Mouse (Mus musculus) Patski (cell line): ENCODE results near the gene Cttnbp2nl. TPM values are rescaled to one million over a fixed set of nuclear protein-coding genes. Genes with fewer than 3 reads are reported as not detected.

ENCODE experiments used
- ATAC-seq: fragments of 100-300 bp; one replicate; pipeline ENCODE4 v1.8.0; 2021
- CTCF ChIA-PET: fragments of 350-600 bp; sonication (Branson Sonifier 250); formaldehyde crosslinking; loops from one replicate; lab custom pipeline; 2022; ENCODE audit warnings: inconsistent platforms; lab: Charles Lee
- POLR2A ChIA-PET: fragments of 350-600 bp; sonication (Branson Sonifier 250); formaldehyde crosslinking; loops from one replicate; lab custom pipeline; 2022; ENCODE audit warnings: antibody characterized with exemption, inconsistent platforms; lab: Charles Lee
- DNase-seq: peaks from one replicate; pipeline ENCODE4 v3.0.0-alpha.2; 2011; ENCODE audit warnings: low read depth, low spot score
- H3K27me3 ChIP-seq: fragments of 371-371 bp; one replicate; pipeline ENCODE4 v1.5.1; 2021
- CTCF ChIP-seq: fragments of 100-300 bp; IDR thresholded peaks from one replicate; pipeline ENCODE4 v1.5.1; 2021
- in situ Hi-C: fragments of 300-500 bp; cut with MboI; formaldehyde crosslinking; loops from 3 replicates; pipeline ENCODE4 v1.11.1; 2018; ENCODE audit warnings: low pct_unique_long_range_greater_than_20kb, mixed read lengths
- polyA plus RNA-seq: library from polyadenylated mRNA; unstranded; gene quantifications from one replicate; pipeline ENCODE4 v1.2.3, GENCODE M21; 2021

Cttnbp2nl gene
- polyA plus RNA-seq, 1 experiment from 2014 or later, result 46.4 TPM

DNA sequence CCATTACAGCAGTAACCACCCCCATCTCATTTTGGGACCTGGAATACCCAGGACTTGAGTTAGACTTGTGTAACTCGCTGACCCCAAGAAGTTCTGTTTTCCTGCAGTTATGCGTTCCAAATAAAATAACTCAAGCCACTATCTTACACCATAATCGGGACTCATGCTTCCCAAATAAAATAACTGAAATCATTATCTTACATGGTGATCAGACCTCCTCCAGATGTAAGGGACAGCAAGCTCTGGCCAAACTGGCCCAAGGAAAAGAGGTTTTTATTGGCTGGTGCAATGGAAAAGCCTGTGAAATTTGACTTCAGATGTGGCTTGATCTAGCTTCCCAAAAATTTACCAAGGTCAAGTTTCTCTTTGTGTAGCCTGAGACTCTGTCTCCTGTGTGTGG is 8.6 kb upstream of the Cttnbp2nl start:
- ChIA-PET POLR2A (no interaction called here), CTCF (interaction anchor here (1.0 to 1.7 kb wide), 4 partner anchors 9 to 350 kb away, joined by 3 to 6 read pairs (median 3); no protein-coding TSS in a partner anchor)
- TF ChIP-seq CTCF, result no peak
- ATAC-seq, result no peak
- DNase-seq, result no peak
- H3K27me3 ChIP-seq, result no peaks in the 10 kb centered on the region
- in situ Hi-C loops, result no loop called here

DNA sequence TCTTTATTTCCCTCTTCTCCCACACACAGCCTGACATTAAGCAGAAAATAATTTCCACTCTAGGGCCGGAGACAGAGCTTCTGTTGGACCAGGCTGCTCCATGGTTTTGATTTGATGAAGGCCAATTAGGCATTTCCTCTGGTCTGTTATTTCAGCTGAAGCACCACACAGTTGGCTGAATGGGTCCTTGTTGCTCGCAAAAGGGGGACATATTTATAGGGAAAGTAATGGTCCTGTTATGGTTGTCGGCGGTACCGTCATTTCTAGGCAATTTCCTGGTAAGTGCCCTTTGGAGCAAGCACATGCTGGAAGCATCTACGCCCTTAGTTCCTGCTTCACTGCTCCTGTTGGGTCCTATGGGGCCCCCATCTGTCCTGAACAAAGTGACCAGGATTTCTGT is 8.0 kb upstream of the Cttnbp2nl start:
- ChIA-PET CTCF (interaction anchor here (1.1 to 1.7 kb wide), 3 partner anchors 10 to 349 kb away, joined by 3 to 6 read pairs (median 3); no protein-coding TSS in a partner anchor), POLR2A (no interaction called here)
- in situ Hi-C loops, result no loop called here
- TF ChIP-seq CTCF, result no peak
- ATAC-seq, result no peak
- no peaks in the 10 kb centered on the region for H3K27me3 ChIP-seq
- DNase-seq, result no peak

DNA sequence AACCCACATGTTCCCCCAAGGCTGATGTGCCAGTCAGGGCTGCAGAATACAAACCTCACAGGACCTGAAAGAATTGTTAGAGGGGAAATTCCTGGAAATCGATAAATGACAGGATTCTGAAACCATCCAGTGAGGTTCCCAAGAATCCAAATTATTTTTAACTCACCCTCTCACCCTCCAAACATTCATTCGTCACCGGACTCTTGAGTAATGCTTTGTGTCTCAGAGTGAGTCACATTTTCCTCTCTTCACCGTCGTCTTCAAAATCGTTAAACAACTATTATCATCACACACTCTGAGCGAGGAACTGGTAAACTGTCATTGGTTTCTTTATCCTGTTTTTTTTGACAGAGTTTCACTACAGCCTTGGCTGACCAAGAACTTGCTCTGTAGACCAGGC is 7.0 kb upstream of the Cttnbp2nl start:
- DNase-seq (peak; percentile 90), ATAC-seq (peak; percentile 23)
- in situ Hi-C loops, result loop anchor here (5.0 to 10.0 kb wide), 2 partner anchors 343 to 535 kb away; no protein-coding TSS in a partner anchor
- POLR2A ChIA-PET, result no interaction called here
- TF ChIP-seq CTCF, result no peak
- H3K27me3 ChIP-seq, result no peaks in the 10 kb centered on the region
- CTCF ChIA-PET, result interaction anchor here (0.9 to 5.6 kb wide), 23 partner anchors 12 to 350 kb away, joined by 3 to 192 read pairs (median 6); partner anchors contain the start of gene Rhoc

DNA sequence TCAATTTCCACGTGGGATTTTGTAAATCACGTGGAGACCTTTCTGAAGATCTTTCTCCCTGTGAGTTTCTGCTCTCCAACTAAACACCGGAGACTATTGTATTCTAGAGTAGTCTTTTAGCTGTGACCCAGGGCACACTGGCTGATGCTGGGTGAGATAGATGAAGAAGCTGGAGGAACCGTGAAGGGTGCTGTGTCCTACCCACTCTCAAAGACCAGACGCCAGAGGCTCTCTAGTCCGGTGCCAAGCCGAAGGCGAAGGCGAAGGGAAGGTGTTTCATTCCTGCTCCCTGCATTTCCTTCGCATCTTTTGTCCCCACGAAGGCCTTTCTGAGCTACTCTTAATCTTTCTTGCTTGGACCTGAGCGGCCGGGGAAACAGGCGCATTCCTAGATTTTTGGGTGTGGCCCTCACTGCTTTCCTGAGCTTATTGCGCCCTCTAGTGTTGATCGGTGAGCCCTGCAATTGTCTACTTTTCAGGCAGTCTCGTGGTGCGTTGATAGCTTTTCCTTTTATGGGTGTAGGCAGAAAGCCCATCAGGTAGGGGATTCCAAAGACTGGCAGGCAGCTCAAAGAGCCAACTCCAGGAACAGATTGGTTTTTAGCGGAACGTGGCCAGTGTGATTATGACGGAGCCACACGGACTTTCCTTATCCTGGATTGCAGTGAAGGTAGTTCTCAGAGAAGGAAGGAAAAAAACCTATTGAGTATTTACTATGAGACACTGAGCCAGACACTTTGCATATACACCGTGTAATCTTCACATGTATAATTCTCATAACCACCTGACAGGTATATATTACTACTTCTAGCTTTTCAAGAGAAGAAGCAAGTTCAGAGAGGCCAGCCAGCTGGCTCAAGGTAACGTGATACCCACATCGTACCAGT is 5.9 kb upstream of the Cttnbp2nl start:
- ChIA-PET POLR2A (interaction anchor here (0.7 to 2.6 kb wide), 8 partner anchors 13 to 270 kb away, joined by 3 to 19 read pairs (median 4); partner anchors contain the start of genes Capza1 and Rhoc), CTCF (interaction anchor here (0.5 to 5.6 kb wide), 51 partner anchors 8 to 372 kb away, joined by 3 to 192 read pairs (median 5); partner anchors contain the start of genes Capza1, Rhoc and St7l)
- in situ Hi-C loops, result loop anchor here (5.0 to 10.0 kb wide), 2 partner anchors 342 to 534 kb away; no protein-coding TSS in a partner anchor
- no peaks in the 10 kb centered on the region for H3K27me3 ChIP-seq
- ATAC-seq, result peak; percentile 31
- TF ChIP-seq CTCF, result no peak
- DNase-seq, result peak; percentile 82

DNA sequence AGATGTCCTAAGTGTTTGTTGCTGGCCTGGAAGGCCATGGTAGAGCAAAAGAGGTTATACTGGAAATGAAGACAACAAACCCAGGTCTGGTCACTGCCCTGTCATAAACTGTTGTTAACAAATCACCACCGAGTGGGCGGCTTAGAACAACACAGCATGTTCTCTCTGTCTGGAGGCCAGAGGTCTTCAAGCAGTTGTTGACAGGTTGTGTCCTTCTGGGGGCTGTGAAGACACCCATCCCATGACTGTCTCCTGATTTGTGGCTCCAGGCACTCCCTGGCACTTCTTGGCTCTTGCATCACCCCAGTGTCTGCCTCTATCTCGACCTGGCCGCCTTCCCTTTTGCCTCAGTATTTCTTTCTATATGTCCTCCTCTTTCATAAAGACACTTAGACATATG is 2.7 kb upstream of the Cttnbp2nl start:
- H3K27me3 ChIP-seq, result no peaks in the 10 kb centered on the region
- in situ Hi-C loops, result loop anchor here (5.0 to 10.0 kb wide), 2 partner anchors 338 to 531 kb away; no protein-coding TSS in a partner anchor
- no peak for TF ChIP-seq CTCF
- ChIA-PET POLR2A (interaction anchor here (0.7 to 1.3 kb wide), 6 partner anchors 17 to 188 kb away, joined by 3 read pairs; no protein-coding TSS in a partner anchor), CTCF (interaction anchor here (0.7 to 5.6 kb wide), 7 partner anchors 45 to 260 kb away, joined by 3 to 192 read pairs (median 3); no protein-coding TSS in a partner anchor)
- no peak for DNase-seq
- ATAC-seq, result no peak

DNA sequence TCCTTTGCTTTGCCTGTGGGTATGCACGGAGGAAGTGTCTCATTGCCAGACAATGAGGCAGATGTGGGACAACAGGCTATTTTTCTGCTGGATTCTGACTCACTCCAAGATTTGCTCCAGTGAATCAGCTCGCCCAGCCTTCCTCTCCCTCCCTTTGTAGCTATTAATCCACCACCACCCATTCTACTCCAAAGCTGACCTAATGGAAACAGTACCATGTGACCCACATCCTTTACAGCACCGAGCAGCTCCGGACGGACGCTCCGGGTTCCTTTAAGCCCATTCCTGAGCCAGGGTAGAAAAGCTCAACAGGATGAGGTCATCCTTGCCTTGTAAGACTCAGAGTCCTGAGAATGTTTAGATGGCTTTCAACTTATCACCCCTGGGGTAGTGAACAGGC is 2.0 kb upstream of the Cttnbp2nl start:
- H3K27me3 ChIP-seq, result no peaks in the 10 kb centered on the region
- ChIA-PET CTCF (interaction anchor here (0.7 to 5.6 kb wide), 10 partner anchors 11 to 266 kb away, joined by 3 to 192 read pairs (median 3); partner anchors contain the start of gene Rhoc), POLR2A (interaction anchor here (0.7 to 1.3 kb wide), 6 partner anchors 18 to 188 kb away, joined by 3 read pairs; no protein-coding TSS in a partner anchor)
- no peak for TF ChIP-seq CTCF
- in situ Hi-C loops, result loop anchor here (5.0 to 10.0 kb wide), 5 partner anchors 48 to 530 kb away; partner anchors contain the start of gene Rhoc
- DNase-seq (peak; percentile 100), ATAC-seq (peak; percentile 74)

DNA sequence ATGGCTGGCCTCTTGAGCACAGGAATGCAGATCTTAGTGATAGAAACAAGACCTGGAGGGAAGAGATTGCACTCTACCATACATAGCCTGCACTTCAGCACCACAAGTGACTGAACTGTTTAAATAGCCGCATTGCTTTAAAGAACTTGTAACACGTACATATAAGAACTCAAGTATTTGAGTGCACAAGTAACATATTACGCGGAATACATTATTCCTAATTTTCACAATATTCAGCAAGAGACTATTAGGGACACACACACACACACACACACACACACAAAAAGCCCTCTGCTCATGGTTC is 704 bp upstream of the Cttnbp2nl start:
- no peak for DNase-seq
- TF ChIP-seq CTCF, result no peak
- no peaks in the 10 kb centered on the region for H3K27me3 ChIP-seq
- CTCF ChIA-PET, result no interaction called here
- ATAC-seq, result no peak
- in situ Hi-C loops, result loop anchor here (5.0 to 10.0 kb wide), 4 partner anchors 46 to 529 kb away; partner anchors contain the start of gene Rhoc
- POLR2A ChIA-PET, result interaction anchor here (0.6 to 1.0 kb wide), 3 partner anchors 55 to 405 kb away, joined by 3 to 5 read pairs (median 3); no protein-coding TSS in a partner anchor

DNA sequence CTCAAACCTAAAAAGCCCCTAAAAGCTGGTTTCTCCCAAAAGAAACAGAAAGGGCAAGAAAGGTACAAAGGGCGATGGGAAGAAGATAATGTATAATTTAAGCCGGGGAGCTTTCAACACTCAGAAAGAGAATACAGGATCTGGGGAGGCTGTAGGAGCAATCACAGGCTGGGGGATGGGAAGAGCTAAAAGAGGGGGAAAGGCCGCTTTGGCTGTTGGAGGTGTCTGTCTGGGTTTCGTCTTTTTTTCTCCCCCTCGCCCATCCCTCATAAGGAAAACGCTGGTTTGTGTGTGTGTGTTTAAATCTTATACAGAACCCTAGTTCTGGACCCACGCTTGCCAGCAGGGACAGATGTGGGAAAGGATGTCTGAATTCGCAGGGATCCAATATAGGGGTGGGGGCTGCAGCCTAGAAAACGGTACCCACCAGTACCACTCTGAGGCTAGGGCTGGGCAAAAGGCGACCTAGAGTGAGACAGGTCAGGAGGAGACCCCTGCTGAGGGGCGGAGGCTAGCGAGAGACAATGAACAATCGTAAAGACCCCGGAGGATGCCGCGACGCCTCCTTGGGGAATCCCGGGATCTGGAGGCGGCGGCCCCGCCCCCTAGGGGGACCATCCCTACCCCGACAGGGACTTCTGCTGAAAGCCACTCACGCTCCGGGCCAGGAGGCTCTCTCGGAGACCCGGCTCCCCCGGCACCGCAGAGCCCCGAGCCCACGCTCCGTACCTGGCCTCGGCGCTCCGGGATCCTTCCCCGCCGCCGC is 592 bp downstream of the Cttnbp2nl start:
- ChIA-PET CTCF (interaction anchor here (1.3 kb wide), 2 partner anchors 52 to 59 kb away, joined by 3 read pairs; no protein-coding TSS in a partner anchor), POLR2A (interaction anchor here (0.7 to 1.1 kb wide), 5 partner anchors 30 to 186 kb away, joined by 3 to 7 read pairs (median 4); no protein-coding TSS in a partner anchor)
- no peaks in the 10 kb centered on the region for H3K27me3 ChIP-seq
- in situ Hi-C loops, result loop anchor here (5.0 to 10.0 kb wide), 4 partner anchors 45 to 528 kb away; partner anchors contain the start of gene Rhoc
- no peak for TF ChIP-seq CTCF
- ATAC-seq (no peak), DNase-seq (no peak)

DNA sequence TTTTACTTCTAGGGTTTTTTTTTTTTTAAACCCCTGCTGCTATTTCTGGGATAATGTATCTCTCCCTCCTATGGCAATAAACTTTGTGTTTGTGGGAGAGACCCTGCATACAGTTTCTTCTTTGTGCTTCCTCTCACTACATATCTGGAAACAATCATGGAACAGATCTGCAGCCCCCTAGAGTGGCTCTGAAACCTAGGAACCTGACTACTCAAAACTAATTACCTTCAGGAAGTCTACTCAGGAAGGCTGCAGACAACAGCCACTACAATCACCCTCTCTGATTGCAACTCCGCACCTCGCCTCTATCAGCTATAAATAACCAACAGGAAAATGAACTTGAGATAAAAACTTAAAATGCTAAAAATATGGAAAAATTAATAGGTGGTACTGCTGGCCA is 1.8 kb downstream of the Cttnbp2nl start:
- TF ChIP-seq CTCF, result no peak
- H3K27me3 ChIP-seq, result no peaks in the 10 kb centered on the region
- in situ Hi-C loops, result loop anchor here (5.0 to 10.0 kb wide), 4 partner anchors 44 to 526 kb away; partner anchors contain the start of gene Rhoc
- ATAC-seq (no peak), DNase-seq (no peak)
- POLR2A ChIA-PET, result no interaction called here
- CTCF ChIA-PET, result no interaction called here
